Mouse (Mus musculus): Measurements from ENCODE around the gene Hdac4.

The Hdac4 gene

DNA sequence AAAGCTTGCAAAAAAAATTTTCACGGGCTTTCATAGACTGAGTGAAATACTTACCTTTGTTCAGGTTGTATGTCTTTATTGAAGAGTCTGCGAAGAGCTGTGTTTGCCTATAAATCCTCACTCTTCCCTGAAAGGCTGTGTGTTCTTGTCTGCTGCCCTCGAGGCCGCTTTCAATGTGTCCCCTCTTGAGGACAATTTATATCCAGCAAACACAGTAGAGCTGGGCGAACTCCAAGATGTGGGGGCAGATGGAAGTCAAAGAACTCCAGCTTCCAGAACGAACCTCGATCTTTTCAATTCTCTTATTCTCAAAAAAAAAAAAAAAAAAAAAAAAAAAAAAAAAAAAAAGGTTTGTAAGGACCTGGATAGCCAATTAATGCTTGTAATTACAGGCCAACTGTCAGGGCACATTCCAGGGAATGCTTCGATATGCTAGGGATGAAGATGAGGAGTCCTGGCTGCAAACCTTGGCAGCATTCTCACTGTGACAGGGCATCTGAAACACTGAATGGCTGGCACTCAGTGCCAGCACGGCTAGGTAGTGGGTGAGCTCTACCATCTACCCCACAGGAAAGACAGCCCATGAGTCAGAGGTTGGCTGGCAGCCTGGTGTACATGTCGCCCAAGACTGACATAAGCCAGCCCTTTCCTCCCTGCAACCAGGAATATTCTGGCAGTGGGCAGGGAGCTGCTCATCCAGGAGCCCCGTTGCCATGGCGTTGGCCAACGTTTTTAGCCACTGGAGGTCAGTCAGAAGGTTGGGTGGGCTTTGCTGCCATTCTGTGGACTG, at the start of gene Hdac4:
Gene Hdac4 (minus strand): TSS at position 340 of the 790 bp plus-strand sequence.
- DNase-seq (ENCODE audit: low spot score) = no peak

DNA sequence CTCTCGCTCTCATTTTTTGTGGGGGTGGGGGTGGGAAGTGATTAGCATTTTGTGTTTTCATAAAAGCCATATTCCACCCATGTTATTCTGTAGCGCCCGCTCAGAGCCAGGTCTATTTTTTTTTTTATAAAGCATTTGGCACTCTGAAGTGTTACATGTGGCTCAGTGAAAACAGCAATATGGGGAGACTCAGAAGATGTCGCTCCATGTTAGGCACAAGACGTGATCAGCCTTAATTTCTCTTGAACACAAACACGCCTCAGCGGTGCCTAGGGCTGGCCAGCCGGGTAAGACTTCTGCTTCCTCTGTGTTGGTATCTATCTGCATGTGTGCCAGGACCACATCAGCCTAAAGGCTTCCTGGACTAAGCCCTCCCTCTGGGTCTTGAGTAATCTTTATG, 48.0 kb upstream of the Hdac4 start:
- DNase-seq (ENCODE audit: low spot score) = no peak

DNA sequence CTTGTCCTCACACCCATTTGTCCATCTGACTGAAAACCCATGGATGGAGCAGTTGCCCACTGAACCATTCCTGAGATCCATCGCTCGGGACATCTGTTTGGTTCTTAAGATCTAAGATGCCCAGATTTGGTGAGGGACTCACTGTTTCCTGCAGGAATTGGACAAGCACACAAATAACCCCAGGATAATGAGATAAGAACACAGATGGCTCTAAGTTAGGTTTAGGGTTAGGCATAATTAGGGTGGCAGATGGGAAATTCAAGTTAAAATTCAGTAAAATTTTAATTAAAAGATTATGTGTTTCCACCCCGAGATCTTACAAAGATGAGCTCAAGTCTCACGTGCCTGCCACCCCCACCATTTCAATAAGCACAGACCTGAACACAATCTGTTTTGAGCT, 44.6 kb upstream of the Hdac4 start:
- no peak for DNase-seq (ENCODE audit: low spot score)

DNA sequence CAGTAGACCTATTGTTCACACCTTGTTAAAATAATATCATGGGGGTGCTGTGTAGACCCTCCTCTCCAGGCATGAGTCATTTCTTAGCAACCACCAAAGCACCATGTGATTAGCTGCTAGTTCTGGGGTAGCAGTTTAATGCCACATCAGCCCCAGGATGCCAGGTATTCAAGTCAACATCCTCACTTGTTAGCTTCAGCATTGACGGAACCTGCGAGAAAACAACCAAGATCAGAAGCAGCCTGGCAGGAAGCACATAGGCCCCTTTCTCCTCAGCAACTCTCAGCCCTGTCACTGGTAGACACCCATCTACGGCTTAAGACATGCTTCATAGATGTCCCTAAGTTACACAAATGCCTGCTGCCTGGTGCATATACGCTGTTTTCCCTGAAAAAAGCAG, 40.1 kb upstream of the Hdac4 start:
- DNase-seq (ENCODE audit: low spot score) = peak; percentile 39

DNA sequence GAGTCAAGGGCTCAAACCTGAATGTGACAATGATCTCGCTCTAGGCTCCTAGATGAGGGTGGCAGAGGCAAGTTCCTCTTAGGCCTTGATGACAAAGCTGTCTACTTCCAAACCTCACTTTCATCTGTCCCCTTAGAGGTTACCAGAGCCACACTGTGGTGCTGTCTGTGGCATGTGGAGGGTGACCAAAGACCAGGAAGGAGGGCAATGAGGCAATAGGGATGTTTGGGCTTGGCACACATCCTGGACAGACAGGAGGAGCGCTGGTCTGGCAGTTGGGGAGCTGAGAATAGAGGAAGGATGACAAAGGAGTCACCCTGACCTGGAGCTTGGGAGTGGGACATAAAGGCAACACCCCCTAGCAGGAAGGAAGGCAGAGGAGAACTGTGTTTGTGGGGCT, 29.8 kb upstream of the Hdac4 start:
- no peak for DNase-seq (ENCODE audit: low spot score)

DNA sequence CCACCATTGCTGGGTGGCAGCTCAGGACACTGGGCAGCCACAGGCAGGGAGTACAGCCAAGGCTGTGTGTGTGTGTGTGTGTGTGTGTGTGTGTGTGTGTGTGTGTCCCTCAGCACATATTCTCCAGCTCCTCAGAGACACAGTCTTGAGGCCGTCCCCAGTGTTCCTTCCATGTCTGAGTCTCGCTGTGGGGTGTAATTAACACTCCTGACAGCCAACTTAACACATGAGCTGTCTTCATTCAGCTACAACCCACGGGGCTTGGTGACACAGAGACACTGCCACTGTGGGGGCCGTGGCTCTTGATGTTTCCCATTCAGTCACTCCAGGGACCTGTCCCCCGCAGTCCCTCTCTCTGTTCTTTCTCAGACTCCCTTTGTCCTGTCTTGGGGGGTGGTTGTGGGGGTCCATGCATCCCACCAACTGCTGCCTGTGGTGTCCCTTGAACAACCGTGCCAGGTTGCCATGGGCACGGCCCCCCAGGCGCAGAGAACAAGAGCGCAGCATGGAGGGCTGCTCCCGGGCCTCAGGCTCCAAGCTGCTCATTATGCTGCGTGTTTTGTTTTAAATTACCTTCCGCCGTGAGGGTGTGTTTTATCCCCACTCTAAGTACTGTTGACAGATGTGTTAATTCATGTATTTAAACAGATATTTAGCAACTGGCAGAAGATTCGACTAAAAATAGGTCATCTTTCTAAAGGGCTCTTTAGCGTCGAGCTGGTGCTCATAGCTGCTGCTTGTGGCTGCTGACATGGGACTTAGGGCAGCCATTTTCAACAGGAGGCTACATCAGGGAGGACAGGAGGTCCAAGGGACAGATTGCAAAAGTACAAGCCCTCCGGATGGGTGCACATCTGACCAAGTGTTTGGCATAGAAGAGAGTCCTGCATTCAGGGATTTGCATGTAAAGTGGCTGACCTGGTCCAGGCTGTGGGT, 28.7 kb upstream of the Hdac4 start:
- no peak for DNase-seq (ENCODE audit: low spot score)

DNA sequence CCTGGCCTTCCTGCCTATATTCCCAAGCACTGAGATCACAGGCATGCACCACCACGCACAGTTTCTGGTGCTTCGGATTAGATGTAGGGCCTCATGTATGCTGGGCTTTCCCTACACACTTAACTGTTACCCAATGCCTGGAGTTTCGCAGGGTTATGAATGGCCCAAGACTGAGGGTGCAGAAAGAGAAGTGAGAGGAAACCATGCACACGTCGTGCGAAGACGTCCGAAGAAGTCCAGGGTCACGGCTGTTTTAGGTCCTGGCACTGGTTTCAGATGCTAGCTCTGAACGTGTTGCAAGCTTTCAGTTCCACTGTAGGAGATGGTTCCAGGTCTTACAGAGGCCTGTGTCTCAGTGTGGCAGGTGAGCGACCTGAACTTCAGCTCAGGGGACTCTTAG, 21.2 kb upstream of the Hdac4 start:
- DNase-seq (ENCODE audit: low spot score) = no peak

DNA sequence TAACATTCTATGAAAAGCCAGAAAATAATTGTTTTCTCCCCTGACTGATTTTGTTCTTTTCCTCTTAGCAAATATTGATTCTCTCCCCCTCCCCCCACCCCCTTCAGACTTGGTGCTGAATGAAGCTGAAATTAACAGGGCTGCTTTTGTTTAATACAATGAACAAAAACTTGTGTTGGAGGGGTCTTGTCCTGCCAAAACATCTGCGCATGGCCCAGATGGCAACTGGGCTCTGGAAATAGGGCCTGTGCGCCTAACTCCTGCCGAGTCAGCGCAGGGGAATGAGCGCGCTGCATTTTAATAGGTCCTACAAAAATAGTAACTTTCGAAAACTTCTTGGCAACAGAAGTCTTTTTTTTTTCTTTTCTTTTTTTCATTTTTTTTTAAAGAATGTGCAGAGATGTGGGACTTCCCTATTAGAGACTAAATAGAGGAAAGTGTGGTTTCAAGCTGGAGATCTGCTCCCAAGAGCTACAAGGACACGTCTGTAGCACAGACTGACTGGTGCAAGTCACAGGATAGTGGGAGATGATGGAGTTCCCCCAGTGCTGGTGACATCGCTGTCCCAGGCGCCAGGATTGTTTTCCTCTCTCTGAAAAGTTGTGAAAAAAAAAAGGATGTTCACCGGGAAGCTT, 20.6 kb upstream of the Hdac4 start:
- no peak for DNase-seq (ENCODE audit: low spot score)

DNA sequence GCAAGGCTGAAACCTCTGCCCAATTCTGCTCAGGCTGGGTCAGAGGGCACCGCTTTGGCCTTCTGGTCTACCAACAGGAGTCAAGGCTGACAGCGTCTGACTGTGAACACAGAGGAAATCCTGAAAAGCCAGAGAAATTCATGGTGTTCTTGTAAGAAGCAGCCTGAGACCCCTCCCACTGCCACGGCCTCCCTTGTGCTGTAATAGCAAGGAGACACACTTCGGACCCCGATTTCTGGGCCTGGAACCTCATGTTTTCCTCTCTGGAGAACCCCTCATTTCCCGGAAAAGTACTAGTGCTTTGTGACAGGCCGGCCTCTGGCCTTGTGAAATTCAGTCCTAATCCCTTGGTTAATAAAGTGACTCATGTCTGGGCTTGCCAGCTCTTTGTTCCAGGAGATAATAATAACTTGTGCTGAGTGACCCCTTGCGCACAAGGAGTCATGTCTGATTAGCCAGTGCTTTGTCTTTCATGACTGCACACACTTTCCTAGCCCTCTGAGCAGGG, 19.7 kb upstream of the Hdac4 start:
- DNase-seq (ENCODE audit: low spot score) = no peak

DNA sequence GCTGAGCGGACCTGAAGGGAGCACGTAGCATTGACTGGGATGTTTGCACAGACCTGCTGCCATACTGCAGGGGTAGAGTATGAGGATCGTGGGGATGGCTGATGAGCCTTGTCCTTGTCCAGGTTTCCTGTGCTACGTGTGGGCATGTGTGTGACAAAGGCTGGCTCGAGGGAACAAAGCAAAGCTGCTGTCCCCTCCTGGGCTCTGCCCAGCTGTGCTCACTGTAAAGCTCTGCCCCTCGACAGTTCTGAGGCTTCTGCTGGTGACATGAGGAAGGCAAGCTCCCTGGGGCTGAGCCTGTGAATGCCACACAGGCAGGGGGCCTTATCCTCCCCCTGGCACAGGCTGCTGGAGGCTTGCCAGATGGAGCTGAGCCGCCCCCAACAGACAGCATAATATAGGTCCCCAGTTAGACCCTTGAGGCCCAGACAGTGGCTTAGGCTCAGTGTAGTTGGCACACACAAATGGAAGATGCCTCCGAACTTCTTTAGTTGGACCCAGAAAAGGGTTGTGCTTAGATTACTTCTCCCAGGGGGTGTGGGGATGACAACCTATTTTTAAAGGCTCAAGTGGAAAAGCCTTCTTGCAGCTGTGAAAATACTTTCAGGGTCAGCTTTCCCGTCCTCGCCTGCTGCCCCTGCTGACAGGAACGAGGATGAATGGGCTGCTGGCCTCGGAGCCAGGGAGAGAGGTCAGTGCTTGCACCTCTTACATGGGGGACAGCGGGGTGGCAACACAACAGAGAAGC, 16.7 kb upstream of the Hdac4 start:
- no peak for DNase-seq (ENCODE audit: low spot score)

DNA sequence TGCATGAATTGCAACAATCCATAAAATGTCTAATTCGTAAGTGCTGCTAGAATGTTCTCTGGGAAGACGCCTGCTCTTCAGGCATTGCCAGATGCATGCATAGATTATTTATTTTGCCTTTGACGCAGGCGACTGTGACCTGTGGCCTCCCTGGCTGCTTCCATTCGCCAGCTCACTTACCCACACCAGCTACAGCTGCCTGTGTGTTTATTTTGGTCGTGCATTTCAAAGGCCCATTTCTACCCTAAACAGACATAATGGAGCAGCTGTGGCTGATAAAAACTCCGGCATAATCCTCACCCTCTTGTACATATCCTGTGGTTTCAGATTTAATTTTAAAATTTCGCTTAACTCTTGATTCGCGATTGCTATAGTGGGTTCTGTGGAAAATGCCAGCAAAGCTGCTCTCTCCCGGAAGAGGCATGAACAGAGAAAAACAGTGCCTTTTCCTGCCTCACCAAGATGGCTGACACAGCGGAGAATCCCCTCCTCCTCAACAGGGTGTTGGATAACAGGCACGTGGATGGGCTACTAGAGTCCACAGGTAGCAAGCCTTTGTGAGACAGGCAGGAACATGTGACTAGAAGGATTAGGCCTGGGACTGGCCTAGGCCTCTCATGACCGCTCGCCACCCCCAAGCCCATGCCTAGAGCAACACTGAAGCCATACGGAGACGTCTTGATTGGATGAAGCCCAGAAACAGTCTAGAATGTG, 7.3 kb upstream of the Hdac4 start:
- no peak for DNase-seq (ENCODE audit: low spot score)

DNA sequence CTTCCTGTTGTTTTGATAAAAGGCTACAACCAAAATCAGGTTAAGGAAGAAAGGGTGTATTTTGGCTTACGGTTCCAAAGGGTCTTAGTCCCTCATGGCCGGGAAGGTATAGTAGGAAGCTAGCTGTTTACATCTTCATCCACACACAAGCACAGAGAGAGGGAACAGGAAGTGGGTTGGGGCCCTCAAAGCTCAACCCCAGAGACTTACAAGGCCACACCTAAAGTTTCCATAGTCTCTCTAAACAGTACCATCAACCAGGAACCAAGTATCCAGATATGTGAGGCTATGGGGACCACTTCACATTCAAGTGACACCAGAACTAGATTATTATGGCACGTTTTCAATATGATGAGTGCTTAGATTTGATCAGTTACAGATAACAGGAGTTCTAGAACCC, 5.0 kb downstream of the Hdac4 start:
- DNase-seq (ENCODE audit: low spot score) = no peak

DNA sequence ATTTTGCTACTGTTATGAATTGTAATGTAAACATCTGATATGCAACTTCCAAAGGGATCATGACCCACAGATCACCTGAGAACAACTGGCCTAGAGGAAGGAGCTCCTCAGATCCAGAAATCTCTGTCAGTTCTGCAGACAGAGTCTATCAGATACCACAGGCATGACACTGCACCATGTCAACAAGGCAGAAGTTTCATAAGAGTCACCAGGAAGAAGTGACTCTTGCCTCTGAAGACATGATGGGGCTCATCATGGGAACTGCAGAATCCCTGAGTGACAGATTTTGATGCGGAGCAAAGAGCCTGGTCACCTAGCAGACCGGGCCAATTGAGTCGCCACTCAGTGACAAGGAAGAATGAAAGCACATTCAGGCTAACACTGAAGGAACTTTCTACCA, 8.4 kb downstream of the Hdac4 start:
- no peak for DNase-seq (ENCODE audit: low spot score)

DNA sequence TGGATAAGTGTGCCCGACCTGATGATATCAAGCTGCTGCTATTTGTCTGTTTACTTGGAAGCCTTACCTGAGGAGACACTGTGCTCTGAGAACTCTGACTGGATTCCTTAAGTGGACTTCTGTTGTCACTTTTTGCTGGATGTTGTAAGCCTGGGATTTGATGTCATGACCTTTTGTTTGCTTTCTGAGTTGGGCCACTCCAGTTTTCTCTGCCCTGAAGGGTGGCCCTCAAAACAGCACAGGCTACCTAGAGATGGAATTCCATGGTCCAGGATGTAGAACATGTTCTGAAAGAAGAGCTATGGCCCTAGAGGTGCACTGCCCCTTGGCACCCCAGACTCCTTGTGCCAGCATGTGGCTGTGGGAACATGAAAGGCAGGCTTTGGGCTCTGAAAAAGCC, 10.9 kb downstream of the Hdac4 start:
- no peak for DNase-seq (ENCODE audit: low spot score)

DNA sequence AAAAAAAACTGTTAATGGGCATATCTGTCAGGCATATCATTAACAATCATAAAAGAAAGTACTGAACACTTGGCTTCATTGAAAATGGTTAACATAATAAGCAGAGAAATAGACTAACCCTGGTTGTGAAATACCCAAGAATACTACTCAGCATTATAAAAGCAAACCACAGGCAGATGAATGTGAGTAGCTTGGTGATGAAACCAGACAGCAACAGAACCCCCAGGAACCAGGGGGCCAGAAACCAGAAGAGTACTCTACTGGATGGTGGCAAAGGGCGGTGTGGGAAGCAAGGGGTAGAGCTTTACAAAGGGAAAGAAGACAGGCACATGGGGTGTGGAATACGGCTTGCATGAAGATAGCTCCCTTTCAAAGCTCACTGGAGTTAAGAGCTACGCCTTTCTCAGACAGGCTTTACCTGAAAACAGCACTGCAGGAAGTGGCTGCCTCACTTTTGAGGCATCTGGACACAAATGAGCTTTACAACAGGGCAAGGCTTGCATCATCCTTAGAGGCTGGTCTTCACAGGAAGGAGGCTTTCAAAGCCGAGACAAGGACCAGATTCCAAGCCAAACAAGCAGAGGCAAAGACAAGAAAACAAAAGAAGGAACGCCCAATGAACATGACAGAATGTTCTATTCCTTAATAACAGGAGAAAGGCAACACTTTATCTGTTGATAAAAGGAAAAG, 12.3 kb downstream of the Hdac4 start:
- DNase-seq (ENCODE audit: low spot score) = peak; percentile 50

DNA sequence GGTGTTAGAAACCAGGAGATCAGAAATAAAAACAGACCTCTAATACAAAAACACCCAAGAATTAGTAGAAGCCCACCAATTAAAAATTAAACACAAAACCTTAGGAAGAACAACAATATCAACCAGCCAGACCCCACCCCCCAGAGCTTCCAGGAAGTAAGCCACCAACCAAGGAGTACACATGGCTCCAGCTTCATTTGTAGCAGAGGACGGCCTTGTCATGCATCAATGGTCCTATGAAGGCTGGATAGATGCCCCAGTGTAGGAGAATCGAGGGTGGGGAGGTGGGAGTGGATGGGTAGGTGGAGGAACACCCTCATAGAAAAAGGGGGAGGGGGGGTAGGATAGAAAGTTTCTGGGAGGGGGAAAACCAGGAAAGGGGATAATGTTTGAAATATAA, 13.5 kb downstream of the Hdac4 start:
- no peak for DNase-seq (ENCODE audit: low spot score)

DNA sequence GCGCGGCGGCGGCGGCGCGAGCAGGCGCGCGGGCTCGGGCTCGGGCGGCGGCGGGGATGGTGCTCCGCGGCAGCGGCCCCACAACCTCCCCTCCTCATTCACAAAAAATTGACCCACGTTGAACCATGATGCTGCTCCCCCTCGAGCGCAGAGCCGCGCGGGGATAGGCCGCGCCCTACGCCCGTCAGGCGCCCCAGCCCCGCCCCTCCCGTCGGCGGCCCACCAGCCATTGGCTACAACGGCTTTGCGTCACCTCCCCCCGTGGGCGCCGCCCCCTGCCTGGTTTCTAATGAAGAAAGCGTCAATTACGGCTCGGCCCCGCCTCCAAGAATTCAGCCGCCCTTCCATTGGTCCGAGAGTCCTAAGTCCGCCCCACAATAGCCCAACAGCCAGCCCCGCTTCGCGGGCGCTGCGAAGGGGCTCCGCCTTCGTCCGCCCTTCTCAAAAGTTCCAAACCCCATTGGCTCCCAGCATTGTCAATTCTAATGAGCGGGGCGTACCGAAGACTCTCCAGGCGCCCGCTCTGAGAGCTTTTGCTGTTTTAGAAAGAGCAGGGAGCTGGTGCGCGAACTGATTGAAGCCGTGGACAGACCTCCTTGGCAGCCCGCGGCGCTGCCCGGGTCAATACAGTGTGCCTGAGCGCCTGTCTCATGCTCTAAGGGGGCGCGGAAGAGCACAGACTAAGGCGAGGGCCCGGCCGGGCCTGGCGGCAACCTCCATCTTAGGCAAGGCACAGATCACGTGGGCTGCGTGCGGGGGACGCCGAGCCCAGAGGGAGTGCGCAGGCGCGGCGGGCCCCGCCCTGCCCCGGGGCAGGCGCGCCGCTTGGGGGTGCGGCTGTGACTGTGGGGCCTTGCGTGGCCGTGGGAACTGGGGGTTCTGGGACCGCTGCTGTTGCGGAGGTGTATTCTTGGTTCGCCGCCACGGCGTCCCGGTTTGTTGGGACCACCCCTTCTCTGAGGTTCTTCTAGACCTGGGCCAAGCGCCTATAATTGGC, 15.1 kb downstream of the Hdac4 start:
- peak; percentile 100 for DNase-seq (ENCODE audit: low spot score)

DNA sequence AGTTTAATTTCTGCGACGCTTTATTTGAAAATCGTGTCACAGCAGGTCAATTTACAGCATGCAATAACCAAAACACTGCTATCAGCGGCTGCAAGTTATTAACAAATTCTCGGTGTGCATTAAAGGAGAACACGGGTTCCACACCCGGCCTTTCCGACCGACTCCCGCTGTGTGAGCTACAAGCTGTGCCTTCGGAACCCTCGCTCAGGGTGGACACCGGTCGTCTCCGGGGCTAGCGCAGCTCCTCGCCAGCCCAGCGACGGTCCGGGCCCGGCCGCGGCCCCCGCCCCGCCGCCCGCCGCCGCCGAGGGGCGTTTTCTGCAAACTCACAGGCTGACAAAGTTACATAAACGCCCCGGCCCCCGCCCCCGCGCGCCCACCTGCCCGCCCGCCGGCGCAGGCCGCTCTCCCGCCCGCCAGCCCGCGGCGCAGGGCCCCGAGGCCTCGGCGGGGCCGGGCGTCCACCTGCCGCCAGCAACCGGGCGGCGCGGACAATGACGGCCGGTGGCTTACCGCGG, 16.0 kb downstream of the Hdac4 start:
- DNase-seq (ENCODE audit: low spot score) = no peak

DNA sequence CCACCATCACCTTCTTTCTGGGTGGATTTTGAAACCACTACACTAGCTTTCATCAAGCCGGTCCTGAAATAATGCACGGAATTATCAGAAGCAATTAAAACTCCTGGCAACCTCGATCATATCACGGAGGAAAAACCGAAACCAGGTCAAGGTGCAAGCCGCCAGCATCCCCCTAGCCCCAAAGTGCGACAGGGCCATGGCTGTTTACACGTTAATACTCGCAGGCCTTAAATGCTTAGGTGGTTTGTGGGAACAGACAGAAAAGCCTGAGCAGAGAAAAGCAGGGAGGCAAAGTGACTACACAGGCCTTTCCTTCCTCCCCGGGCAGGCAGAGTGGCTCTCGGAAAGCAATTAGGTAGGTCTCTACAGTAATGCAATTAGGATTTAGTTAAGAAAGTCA, 16.4 kb downstream of the Hdac4 start:
- peak; percentile 28 for DNase-seq (ENCODE audit: low spot score)
